26 mouse cellular contexts compared by ENCODE assay signal in genomic region chr9:53077626-53078025, GRCm38 (mm10).
"Had no signal": no experiment of that assay in that cellular context is flagged by ENCODE, and none has a peak within 500 bp of the region (broad histone marks: within the 10 kb centered on the region; RNA-seq: fewer than 3 reads in every experiment).

No protein-coding gene starts in this region.

- H3K9me3 ChIP-seq: heart, embryonic 10.5 days; heart, embryonic 12.5 days; hindbrain, embryonic 10.5 days; hindbrain, embryonic 12.5 days; intestine, embryonic 15.5 days; limb, embryonic 10.5 days; limb, embryonic 12.5 days; liver, embryonic 13.5 days; liver, embryonic 15.5 days had no signal

- H3K27me3 ChIP-seq: heart, embryonic 12.5 days; hindbrain, embryonic 12.5 days; intestine, embryonic 15.5 days; limb, embryonic 12.5 days; liver, embryonic 13.5 days; liver, embryonic 15.5 days had no signal

- H3K9ac ChIP-seq: heart, embryonic 12.5 days; hindbrain, embryonic 12.5 days; hindbrain, embryonic 14.5 days; intestine, embryonic 15.5 days; limb, embryonic 12.5 days; liver, embryonic 13.5 days; liver, embryonic 15.5 days had no signal

- H3K36me3 ChIP-seq: heart, embryonic 10.5 days; heart, embryonic 12.5 days; hindbrain, embryonic 10.5 days; hindbrain, embryonic 12.5 days; intestine, embryonic 15.5 days; limb, embryonic 10.5 days; limb, embryonic 12.5 days; liver, embryonic 13.5 days; liver, embryonic 15.5 days had no signal

- H3K4me2 ChIP-seq: heart, embryonic 12.5 days; hindbrain, embryonic 12.5 days; hindbrain, embryonic 14.5 days; intestine, embryonic 15.5 days; limb, embryonic 12.5 days; liver, embryonic 11.5 days; liver, embryonic 13.5 days; liver, embryonic 15.5 days had no signal

- H3K4me3 ChIP-seq: gastrocnemius, adult 2 months; heart, embryonic 10.5 days; heart, embryonic 12.5 days; hindbrain, embryonic 10.5 days; hindbrain, embryonic 12.5 days; intestine, embryonic 15.5 days; left cerebral cortex, adult 2 months; limb, embryonic 10.5 days; limb, embryonic 12.5 days; liver, embryonic 13.5 days; liver, embryonic 15.5 days had no signal

- DNase-seq: gastrocnemius, adult 2 months; gastrocnemius, postnatal 10 days; gastrocnemius, postnatal 25 days; heart, postnatal 10 days; heart, postnatal 4 days; kidney, adult 18-20 months; kidney, adult 8-10 months; kidney, postnatal 10 days; kidney, postnatal 25 days; kidney, postnatal 4 days; liver; liver, embryonic 13.5 days had no signal

- H3K4me1 ChIP-seq: hindbrain, embryonic 10.5 days; hindbrain, embryonic 12.5 days; intestine, embryonic 15.5 days; limb, embryonic 10.5 days; limb, embryonic 12.5 days; liver, embryonic 13.5 days; liver, embryonic 15.5 days had no signal

- H3K27ac ChIP-seq: gastrocnemius, adult 2 months; heart, embryonic 10.5 days; hindbrain, embryonic 10.5 days; hindbrain, embryonic 12.5 days; hindbrain, embryonic 14.5 days; intestine, embryonic 15.5 days; left cerebral cortex, adult 2 months; limb, embryonic 10.5 days; limb, embryonic 12.5 days; liver, embryonic 13.5 days; liver, embryonic 15.5 days had no signal

- ATAC-seq: hindbrain, embryonic 16.5 days; inflammation-experienced regulatory T-cells, adult 6 months; intestine, embryonic 15.5 days; intestine, postnatal 0 days had no signal
